Mouse (Mus musculus) spleen, adult 2 months (tissue): ENCODE results near the gene Nqo1. TPM values are rescaled to one million over a fixed set of nuclear protein-coding genes. Genes with fewer than 3 reads are reported as not detected.

Experiments used
- DNase-seq, 2 experiments: peaks; one replicate each; pipeline versions ENCODE4 v3.0.0 to v3.0.0-alpha.2; 2012 to 2021; ENCODE audit warnings: low spot score in 2 of 2, low read depth in 1 of 2
- H3K27ac ChIP-seq: fragments of 200-500 bp; 2 replicates; pipeline ENCODE4 v1.5.1; 2012; ENCODE audit warnings: low read length, inconsistent platforms; ENCODE audit not compliant: insufficient read depth
- H3K27me3 ChIP-seq: fragments of 200-500 bp; 2 replicates; pipeline ENCODE4 v1.6.1; 2012; ENCODE audit warnings: mild to moderate bottlenecking, moderate library complexity, low read length, inconsistent platforms; ENCODE audit not compliant: control insufficient read depth, insufficient read depth
- H3K36me3 ChIP-seq: fragments of 200-500 bp; 2 replicates; pipeline ENCODE4 v1.6.1; 2012; ENCODE audit warnings: mild to moderate bottlenecking, low read length, inconsistent platforms; ENCODE audit not compliant: control insufficient read depth, insufficient read depth
- H3K4me1 ChIP-seq: fragments of 200-500 bp; 2 replicates; pipeline ENCODE4 v1.6.1; 2011; ENCODE audit warnings: inconsistent platforms; ENCODE audit not compliant: control insufficient read depth, insufficient read depth, insufficient read length
- H3K4me3 ChIP-seq: fragments of 200-500 bp; 2 replicates; pipeline ENCODE4 v1.5.1; 2011; ENCODE audit warnings: mild to moderate bottlenecking, inconsistent platforms; ENCODE audit not compliant: insufficient read depth, insufficient read length; ENCODE audit errors: extremely low read depth
- CTCF ChIP-seq: fragments of 200-500 bp; IDR thresholded peaks from 2 replicates; pipeline ENCODE4 v1.5.1; 2011; ENCODE audit warnings: mild to moderate bottlenecking, inconsistent platforms; ENCODE audit not compliant: insufficient read depth, insufficient read length, insufficient replicate concordance; ENCODE audit errors: extremely low read depth
- POLR2A ChIP-seq: fragments of 200-500 bp; IDR thresholded peaks from 2 replicates; pipeline ENCODE4 v1.6.1; 2011; ENCODE audit warnings: low read depth, low read length, inconsistent platforms
- WGBS: fragments of 180-500 bp; shearing (Covaris S2); methylation state at CpG from one replicate; pipeline ENCODE4 v1.1.7; 2018; 5-methylcytosine and 5-hydroxymethylcytosine counted together
- polyA plus RNA-seq: library from polyadenylated mRNA; depleted of rRNA; stranded (reverse); fragments of >200 nt; gene quantifications from 2 replicates; pipeline ENCODE4 v1.2.3, GENCODE M21; 2012

Nqo1 gene
- polyA plus RNA-seq, 1 experiment = 2.1 TPM

DNA sequence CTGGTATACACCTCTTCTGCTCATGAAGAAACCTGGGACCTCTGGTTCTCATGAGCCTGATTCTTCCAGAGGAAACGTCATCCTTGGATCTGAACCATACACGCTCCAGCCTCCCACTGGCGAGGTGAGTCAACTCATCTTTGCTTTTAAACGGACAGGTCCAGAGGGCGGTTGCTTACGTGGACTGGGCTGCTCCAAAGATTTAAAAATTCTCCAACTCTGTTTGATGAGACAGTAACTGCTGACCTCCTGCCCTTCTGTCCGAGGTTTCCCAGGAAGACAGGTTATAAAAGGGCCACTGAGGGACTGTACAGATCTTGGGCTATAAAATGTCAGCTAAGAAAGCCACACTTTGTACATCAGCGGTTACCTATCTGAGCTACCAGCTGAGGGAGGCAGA is 27.8 kb upstream of the Nqo1 start:
- Histone ChIP-seq H3K4me3 (no peak overlapping the region), H3K27ac (no peak overlapping the region), H3K27me3 (no peaks in the 10 kb centered on the region), H3K4me1 (no peaks in the 10 kb centered on the region; the same call in 1 of the 2 replicates), H3K36me3 (no peaks in the 10 kb centered on the region)
- 88% methylated on average over 8 of the region's 8 CpGs for WGBS
- no peak for DNase-seq
- no peak for TF ChIP-seq POLR2A
- TF ChIP-seq CTCF = no peak

DNA sequence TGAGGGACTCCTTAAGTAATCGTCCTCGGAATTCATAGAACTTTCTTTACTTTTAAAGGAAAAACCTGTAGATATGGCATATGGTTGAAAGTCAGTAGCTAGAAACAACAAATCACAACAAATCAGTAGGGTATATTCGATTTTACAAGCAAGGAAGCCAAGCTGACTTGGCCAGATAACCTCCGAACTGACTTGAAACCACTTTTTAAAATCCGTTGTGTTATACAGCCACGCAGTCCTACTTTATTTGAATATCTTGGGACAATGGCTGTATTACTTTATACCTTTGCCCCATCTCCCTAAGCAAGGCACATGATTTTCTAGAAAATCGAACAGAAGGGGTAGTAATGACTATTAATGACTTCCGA is 22.2 kb upstream of the Nqo1 start:
- Histone ChIP-seq H3K4me3 (no peak overlapping the region), H3K27ac (no peak overlapping the region), H3K4me1 (no peaks in the 10 kb centered on the region), H3K27me3 (no peaks in the 10 kb centered on the region), H3K36me3 (peaks cover 5% of the 10 kb centered on the region; the same call in 1 of the 2 replicates)
- no peak for TF ChIP-seq CTCF
- 45% methylated on average over 8 of the region's 8 CpGs for WGBS
- DNase-seq = no peak

DNA sequence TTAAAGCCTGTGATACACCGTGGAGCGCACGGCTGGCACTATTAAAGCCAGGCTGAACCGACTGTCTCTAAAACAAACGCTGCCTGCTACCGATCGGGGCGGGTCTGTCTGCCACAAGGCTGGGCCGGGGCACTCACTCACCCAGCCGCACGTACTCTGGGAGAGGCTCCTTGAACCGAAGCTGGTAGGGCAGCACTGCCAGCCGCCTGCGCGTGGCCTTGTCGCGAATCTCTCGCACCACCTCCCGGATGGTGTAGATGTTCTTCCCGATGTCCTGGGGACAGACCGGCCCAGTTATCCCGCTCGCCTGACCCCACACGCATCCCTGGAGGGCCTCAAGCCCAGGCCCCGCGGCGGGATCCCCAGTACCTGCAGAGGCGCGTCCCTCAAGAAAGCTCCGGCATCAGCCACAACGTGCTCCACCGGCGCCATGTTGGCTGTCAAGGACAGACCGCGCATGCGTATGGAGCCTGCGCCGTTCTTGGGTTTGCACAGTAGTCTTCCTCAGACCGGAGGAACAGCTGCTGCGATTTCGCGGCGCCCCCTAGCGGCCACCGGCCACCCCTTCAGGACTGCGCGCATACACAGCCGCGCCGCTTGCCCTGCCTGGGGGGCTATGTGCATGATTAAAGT is 21.7 kb upstream of the Nqo1 start, which contains the start of gene Nob1:
TSS of gene Nob1 (minus strand) at position 455 of the 633 bp plus-strand sequence.
- WGBS = under 1% methylated on average over 50 of the region's 50 CpGs
- H3K4me3 ChIP-seq = peak within 1 kb of the TSS; percentile 82
- no peaks in the 10 kb centered on the region for H3K4me1 ChIP-seq
- TF ChIP-seq CTCF = peak; percentile 96
- TF ChIP-seq POLR2A = peak; percentile 87
- no peaks in the 10 kb centered on the region for H3K27me3 ChIP-seq
- DNase-seq = peak; percentile 93 to 96
- peak within 1 kb of the TSS; percentile 36; the same call in 1 of the 2 replicates for H3K27ac ChIP-seq
- H3K36me3 ChIP-seq = peaks cover 9% of the 10 kb centered on the region

DNA sequence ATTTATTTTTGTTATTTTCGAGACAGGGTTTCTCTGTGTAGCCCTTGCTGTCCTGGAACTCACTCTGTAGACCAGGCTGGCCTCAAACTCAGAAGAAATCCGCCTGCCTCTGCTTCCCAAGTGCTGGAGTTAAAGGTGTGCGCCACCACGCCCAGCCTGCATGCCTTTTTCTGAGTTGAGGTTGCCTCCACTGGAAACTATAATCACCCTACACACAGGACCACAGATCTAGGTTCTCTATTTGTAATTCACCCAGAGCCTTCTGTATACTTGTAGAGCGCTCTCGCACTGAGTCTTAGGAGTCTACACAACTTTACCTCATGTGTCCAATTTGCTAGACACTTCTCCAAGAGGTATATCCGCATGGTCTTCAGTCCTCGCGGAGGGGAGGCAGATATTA is 21.2 kb upstream of the Nqo1 start:
- Histone ChIP-seq H3K27ac (no peak overlapping the region), H3K4me1 (no peaks in the 10 kb centered on the region), H3K4me3 (peak overlapping the region; percentile 82), H3K27me3 (no peaks in the 10 kb centered on the region), H3K36me3 (peaks cover 12% of the 10 kb centered on the region)
- DNase-seq = no peak
- TF ChIP-seq POLR2A = no peak
- TF ChIP-seq CTCF = no peak
- 21% methylated on average over 9 of the region's 9 CpGs for WGBS

DNA sequence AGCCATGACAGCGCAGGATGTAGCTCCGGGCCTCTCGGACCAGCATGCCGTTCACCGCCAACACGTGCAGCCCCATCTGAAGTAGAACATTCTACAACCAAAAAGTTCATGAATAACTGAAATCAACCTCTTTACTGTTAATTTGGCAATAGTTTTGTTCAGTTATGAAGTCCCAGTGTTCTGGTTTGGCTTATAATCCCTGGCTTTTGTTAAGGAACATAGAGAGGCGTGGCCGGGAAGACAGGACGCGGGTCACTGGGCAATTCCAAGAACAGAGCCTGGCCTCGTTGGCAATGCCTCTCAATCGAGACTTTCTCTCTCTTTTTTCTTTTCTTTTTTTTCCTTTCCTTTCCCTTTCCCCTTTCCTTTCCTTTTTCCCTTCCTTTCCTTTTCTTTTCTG is 14.0 kb upstream of the Nqo1 start:
- Histone ChIP-seq H3K36me3 (peaks cover 40% of the 10 kb centered on the region), H3K4me1 (no peaks in the 10 kb centered on the region), H3K27ac (no peak overlapping the region), H3K4me3 (no peak overlapping the region), H3K27me3 (no peaks in the 10 kb centered on the region)
- no peak for DNase-seq
- TF ChIP-seq POLR2A (no peak), CTCF (no peak)
- 95% methylated on average over 12 of the region's 12 CpGs for WGBS

DNA sequence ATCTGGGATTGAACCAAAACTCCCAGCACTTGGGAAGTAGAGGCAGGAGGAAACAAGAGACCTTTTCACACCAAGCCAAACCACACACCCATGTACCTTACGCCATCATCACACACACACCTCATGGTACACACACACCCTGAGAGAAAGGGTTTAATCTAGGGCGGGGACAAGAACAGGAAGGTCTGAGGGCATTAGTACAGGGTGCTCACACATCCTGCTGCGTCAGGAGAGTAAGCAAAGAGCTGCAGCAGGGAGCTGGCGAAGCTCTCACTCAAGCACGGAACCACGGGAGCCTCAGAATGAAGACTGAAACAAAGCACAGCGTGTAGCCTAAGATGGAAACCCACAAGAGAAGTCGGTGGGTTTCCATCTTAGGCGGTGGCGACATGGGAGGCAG is 10.9 kb upstream of the Nqo1 start:
- H3K36me3 ChIP-seq = peaks cover 33% of the 10 kb centered on the region

DNA sequence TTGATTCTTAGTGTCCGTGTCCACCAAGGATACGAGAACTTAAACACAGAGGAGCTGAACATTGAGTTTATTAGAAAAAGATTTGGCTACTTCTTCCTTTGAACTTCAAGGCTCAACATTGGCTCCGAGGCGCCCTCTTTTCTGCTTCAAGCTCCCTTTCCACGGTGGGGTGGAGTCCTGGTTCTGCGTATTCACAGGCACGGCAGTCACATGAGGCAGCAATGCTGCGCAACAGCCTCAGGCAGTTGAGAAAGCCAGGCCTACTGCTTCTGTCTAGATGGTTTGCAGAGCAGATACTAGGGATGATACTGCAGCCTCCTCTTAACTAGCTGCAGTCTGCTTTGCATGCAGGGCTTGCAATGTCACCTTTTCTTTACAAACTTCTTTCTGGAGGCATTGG is 9.5 kb upstream of the Nqo1 start:
- TF ChIP-seq POLR2A (no peak), CTCF (no peak)
- no peak overlapping the region for H3K27ac ChIP-seq
- 95% methylated on average over 8 of the region's 8 CpGs for WGBS
- H3K27me3 ChIP-seq = no peaks in the 10 kb centered on the region
- no peak for DNase-seq
- H3K4me1 ChIP-seq = no peaks in the 10 kb centered on the region
- H3K4me3 ChIP-seq = no peak overlapping the region
- peaks cover 27% of the 10 kb centered on the region for H3K36me3 ChIP-seq

More for the DNA sequence above, 10.9 kb upstream of the Nqo1 start:
- Histone ChIP-seq H3K27ac (no peak overlapping the region), H3K4me1 (no peaks in the 10 kb centered on the region), H3K27me3 (no peaks in the 10 kb centered on the region), H3K4me3 (no peak overlapping the region)
- WGBS = 77% methylated on average over 10 of the region's 10 CpGs
- no peak for TF ChIP-seq POLR2A
- TF ChIP-seq CTCF = no peak
- DNase-seq = no peak
